Mouse (Mus musculus) testis, adult 2 months (tissue): Measurements from ENCODE around the gene Steap2. TPM values are rescaled to one million over a fixed set of nuclear protein-coding genes. Genes with fewer than 3 reads are reported as not detected.

Experiments
- H3K27ac ChIP-seq: fragments of 200-500 bp; 2 replicates; pipeline ENCODE4 v1.5.1; 2012; ENCODE audit warnings: low read depth, low read length; ENCODE audit not compliant: control insufficient read depth, insufficient read depth
- H3K27me3 ChIP-seq: fragments of 200-500 bp; 2 replicates; pipeline ENCODE4 v1.6.1; 2012; ENCODE audit warnings: mild to moderate bottlenecking, low read length, moderate library complexity; ENCODE audit not compliant: control insufficient read depth, insufficient read depth
- H3K36me3 ChIP-seq: fragments of 200-500 bp; 2 replicates; pipeline ENCODE4 v1.6.1; 2012; ENCODE audit warnings: mild to moderate bottlenecking, low read length; ENCODE audit not compliant: control insufficient read depth, insufficient read depth
- H3K4me1 ChIP-seq: fragments of 200-500 bp; 2 replicates; pipeline ENCODE4 v1.6.1; 2012; ENCODE audit warnings: low read length; ENCODE audit not compliant: control insufficient read depth, insufficient read depth
- H3K4me3 ChIP-seq: fragments of 200-500 bp; 2 replicates; pipeline ENCODE4 v1.5.1; 2012; ENCODE audit warnings: low read depth, mild to moderate bottlenecking, low read length, moderate library complexity, mixed read lengths; ENCODE audit not compliant: control insufficient read depth
- CTCF ChIP-seq: fragments of 200-500 bp; IDR thresholded peaks from 2 replicates; pipeline ENCODE4 v1.5.1; 2012; ENCODE audit warnings: low read depth, mild to moderate bottlenecking, inconsistent platforms, low read length, moderate library complexity; ENCODE audit not compliant: control insufficient read depth, insufficient read depth, insufficient replicate concordance
- POLR2A ChIP-seq: fragments of 200-500 bp; IDR thresholded peaks from 2 replicates; pipeline ENCODE4 v1.6.1; 2012; ENCODE audit warnings: low read depth, mild to moderate bottlenecking, inconsistent platforms, low read length, moderate library complexity; ENCODE audit not compliant: control insufficient read depth
- polyA plus RNA-seq: library from polyadenylated mRNA; depleted of rRNA; stranded (reverse); fragments of >200 nt; gene quantifications from 2 replicates; pipeline ENCODE4 v1.2.3, GENCODE M21; 2012

Gene Steap2
- polyA plus RNA-seq, 1 experiment: 6.2 TPM

DNA sequence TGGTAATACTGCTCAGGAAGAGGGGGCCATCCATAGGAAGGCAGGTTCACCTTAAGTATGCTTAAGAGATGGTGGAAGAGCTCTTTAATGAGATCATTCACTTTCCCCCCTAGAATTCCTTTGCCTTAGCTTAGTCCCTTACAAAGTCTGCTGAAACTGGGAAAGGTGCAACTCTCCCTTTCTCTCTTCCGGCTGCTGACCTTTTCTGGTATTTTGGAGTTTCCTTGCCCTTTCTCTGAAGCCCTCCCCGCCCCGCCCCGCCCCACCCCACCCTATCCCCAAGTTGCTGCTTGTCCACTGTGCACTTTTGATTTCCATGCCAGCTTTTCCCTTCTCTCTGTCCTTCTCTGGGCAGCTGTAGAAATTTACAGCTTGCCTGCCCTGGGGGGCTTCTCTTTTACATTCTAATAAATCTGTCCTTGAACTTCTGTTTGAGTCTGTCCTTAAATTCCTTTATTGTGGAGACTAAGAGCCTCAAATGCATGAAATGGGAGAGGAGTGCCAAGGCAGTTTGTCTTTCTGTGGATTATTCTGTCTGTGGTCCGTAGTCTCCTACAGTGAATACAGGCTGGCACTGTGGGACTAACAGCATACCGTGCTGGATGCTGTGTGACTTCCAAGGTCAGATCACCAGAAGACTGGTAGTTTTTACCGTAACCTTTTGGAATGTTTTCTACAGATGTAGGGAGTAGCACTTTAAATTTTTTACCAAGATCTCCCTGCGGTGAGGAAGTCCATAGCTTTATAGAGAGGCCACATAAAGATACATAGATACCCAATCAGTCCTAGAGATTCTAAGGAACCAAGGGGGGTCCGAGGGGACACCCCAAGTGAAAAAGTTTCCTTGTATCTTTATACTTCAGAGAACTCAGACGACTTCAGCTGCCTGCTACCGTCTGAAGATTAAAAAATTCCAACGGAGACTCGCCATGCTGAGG, 13.2 kb upstream of the Steap2 start:
- H3K4me1 ChIP-seq: no peaks in the 10 kb centered on the region
- no peak overlapping the region for H3K27ac ChIP-seq
- H3K36me3 ChIP-seq: no peaks in the 10 kb centered on the region
- H3K4me3 ChIP-seq: no peak overlapping the region
- H3K27me3 ChIP-seq: no peaks in the 10 kb centered on the region
- TF ChIP-seq CTCF (no peak), POLR2A (no peak)

DNA sequence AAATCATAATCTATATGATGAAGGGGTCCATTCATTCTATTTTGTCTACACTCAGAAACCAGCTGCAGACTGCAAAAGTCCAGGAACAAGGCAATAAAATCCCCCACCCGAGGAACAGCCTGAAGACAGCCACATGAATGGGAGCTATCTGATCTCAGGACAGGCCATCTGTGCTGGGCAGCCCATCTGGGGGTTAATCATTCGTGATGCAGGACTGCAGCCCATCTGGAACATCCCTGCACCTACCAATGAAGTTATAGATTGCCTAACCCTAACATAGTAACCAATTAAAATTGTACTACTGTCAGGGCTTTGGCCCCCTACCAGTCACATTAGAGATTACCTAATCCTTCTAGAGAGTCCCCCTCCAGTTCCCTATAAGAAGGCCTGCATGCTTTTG, 10.6 kb upstream of the Steap2 start:
- Histone ChIP-seq H3K27me3 (no peaks in the 10 kb centered on the region), H3K27ac (no peak overlapping the region), H3K4me1 (no peaks in the 10 kb centered on the region), H3K4me3 (no peak overlapping the region), H3K36me3 (no peaks in the 10 kb centered on the region)
- TF ChIP-seq CTCF (no peak), POLR2A (no peak)

DNA sequence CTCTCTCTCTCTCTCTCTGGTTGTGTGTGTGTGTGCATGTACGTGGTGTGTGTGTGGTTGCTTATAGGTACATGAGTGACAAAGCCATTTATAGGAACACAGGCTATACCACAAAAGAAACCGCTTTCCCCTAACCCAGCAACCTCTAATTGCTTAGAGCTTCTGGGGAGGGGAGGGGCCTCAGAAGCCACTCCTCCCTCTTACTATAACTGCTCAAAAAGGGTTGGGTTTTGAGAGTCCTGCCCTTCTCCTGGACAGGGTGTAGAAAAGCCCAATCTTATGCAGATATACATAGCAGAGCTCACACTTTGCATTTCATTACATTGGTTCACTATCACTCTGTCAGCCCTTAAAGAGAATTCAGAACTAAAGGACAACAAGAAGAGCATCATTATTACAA, 6.0 kb upstream of the Steap2 start:
- no peaks in the 10 kb centered on the region for H3K36me3 ChIP-seq
- no peaks in the 10 kb centered on the region for H3K4me1 ChIP-seq
- H3K27ac ChIP-seq: no peak overlapping the region
- no peak overlapping the region for H3K4me3 ChIP-seq
- TF ChIP-seq POLR2A: no peak
- no peak for TF ChIP-seq CTCF
- H3K27me3 ChIP-seq: no peaks in the 10 kb centered on the region

DNA sequence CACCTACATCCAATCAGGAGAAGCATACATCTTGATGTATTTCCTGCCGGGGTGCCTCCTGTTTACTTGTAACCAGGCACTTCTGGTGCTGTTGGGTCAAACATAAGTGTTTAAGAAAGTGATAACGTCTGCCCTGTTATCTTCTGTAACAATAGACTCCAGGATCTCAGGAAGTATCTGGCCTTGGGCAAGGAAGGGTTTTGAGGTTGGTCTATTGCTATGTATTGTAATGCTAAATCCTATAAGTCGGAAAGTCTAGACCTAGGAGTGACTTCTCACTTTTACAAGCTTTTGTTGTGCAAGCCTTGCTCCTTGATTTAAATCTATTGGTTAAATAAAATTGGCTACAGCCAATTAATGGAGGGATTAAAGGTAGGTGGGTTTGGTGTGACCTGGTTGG, 4.5 kb upstream of the Steap2 start:
- no peak for TF ChIP-seq CTCF
- TF ChIP-seq POLR2A: no peak
- no peaks in the 10 kb centered on the region for H3K27me3 ChIP-seq
- no peak overlapping the region for H3K27ac ChIP-seq
- H3K4me1 ChIP-seq: no peaks in the 10 kb centered on the region; the same call in none of the 2 replicates
- no peak overlapping the region for H3K4me3 ChIP-seq
- H3K36me3 ChIP-seq: no peaks in the 10 kb centered on the region

DNA sequence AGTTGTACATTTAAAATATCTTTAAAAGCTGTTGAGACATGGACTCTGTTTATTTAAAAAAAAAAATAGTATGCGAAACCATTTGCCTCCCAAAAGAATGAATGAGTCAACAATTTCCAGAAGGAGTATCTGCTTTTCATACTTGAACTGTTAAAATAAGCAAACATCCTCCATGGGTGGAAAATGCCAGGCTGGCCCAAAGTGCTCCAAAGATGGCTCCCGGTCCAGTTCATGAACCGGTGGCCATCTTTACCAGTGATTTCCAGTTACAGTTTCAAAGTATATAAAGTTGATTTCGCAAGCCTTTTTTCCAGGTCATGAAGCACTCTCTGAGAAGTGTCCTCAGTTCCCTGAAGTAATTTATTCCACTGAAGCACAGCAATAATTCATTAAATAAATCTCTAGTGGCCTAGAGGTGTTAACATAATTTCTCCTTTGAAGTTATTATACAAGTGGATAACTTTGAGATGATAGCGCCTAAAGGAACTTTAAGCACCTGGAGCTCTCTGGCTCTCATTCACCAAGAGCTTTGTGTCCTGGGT, 1.1 kb upstream of the Steap2 start:
- Histone ChIP-seq H3K4me3 (no peak overlapping the region), H3K27ac (no peak overlapping the region), H3K36me3 (no peaks in the 10 kb centered on the region), H3K4me1 (no peaks in the 10 kb centered on the region; the same call in none of the 2 replicates), H3K27me3 (no peaks in the 10 kb centered on the region)
- no peak for TF ChIP-seq POLR2A
- TF ChIP-seq CTCF: no peak

DNA sequence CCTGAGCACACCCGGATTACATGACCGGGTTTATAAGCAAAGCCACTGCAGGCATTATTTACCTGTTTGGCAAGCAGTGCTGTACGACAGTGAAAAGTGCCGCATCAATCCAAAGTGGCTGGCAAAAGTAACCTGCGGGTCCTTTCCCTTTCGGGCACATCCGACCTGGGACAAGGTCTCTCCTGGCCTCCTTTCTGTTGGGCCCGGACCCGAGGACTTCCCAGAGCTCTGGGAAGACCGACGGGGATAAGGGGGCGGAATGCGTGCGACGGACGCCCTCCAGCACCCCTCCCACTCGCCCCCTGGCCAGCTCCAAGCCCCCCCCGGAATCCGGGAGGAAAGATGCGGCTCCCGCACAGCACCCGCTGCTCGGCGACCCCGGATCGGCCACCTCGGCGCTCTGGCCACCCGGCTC, 830 bp downstream of the Steap2 start:
- Histone ChIP-seq H3K27me3 (no peaks in the 10 kb centered on the region), H3K4me1 (no peaks in the 10 kb centered on the region; the same call in none of the 2 replicates), H3K4me3 (peak overlapping the region; percentile 76), H3K27ac (no peak overlapping the region), H3K36me3 (no peaks in the 10 kb centered on the region)
- TF ChIP-seq POLR2A: peak; percentile 40; the same call in 1 of the 2 replicates
- TF ChIP-seq CTCF: no peak

DNA sequence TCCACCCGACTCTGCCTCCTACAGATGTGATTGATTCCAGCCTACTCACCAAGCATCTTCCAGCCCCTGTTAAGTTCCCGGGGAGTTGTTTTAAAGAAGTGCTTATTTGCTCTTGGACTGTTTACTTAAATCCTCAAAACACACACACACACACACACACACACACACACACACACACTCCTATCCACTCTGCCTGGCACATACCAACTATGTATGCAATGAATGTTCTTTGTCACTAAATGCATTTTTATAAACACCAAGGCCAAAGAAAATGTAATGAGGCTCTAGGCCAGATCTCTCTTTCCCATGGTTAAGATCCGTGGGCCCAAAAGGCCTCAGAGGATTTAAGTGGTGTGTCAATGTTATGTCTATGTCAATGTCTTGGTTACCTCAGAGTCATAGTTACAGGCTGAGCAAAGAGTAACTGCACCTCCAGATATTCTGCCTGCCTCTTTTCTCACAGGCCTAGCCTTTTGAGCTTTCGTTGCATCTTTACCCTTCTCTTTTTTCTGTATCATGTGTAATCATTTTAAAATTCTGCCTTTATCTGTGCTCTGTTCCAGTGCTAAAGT, 2.1 kb downstream of the Steap2 start:
- Histone ChIP-seq H3K27ac (no peak overlapping the region), H3K27me3 (no peaks in the 10 kb centered on the region), H3K4me1 (no peaks in the 10 kb centered on the region; the same call in none of the 2 replicates), H3K36me3 (no peaks in the 10 kb centered on the region), H3K4me3 (no peak overlapping the region)
- TF ChIP-seq CTCF: no peak
- TF ChIP-seq POLR2A: no peak
